Mouse (Mus musculus): ENCODE data around the gene Flot1. TPM values are rescaled to one million over a fixed set of nuclear protein-coding genes. Genes with fewer than 3 reads are reported as not detected.

Flot1 gene
- polyA plus RNA-seq, 1 experiment: 14.1 TPM

DNA sequence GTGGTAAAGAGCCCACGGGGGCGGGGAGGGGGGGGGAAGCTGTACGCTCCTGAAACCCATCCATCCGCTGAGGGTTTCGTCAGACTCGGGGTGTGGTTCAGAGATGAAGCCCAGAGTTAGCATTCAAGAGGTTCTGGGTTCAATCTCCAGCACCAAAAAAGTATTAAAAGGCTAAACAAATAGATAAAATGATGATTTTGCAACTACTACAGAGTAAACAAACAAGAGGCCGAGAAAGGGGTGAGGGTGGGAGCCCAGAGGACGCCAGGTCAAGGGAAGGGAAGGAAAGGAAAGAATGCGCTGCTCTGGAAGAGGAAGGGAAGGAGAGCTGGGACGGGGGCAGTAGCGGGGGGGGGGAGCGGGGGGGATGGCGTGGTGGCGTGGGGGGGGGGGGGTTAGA lies 6.3 kb upstream of the Flot1 start:
- no peak for TF ChIP-seq CTCF (IDR thresholded peaks at IDR 0.05; ENCODE audit: control insufficient read depth, insufficient read depth, insufficient replicate concordance, low read depth, low read length)
- no peak for TF ChIP-seq POLR2A (IDR thresholded peaks at IDR 0.05; ENCODE audit: control insufficient read depth, low read depth, low read length)
- Histone ChIP-seq H3K27ac (ENCODE audit: control insufficient read depth, insufficient read depth, low read depth, low read length) (no peak overlapping the region), H3K27me3 (ENCODE audit: control insufficient read depth, insufficient read depth, low read length) (no peaks in the 10 kb centered on the region), H3K4me3 (ENCODE audit: control insufficient read depth, low read depth, low read length) (no peak overlapping the region), H3K36me3 (ENCODE audit: control insufficient read depth, insufficient read depth, low read length) (no peaks in the 10 kb centered on the region), H3K4me1 (ENCODE audit: control insufficient read depth, insufficient read depth, low read length) (peaks cover 10% of the 10 kb centered on the region)

DNA sequence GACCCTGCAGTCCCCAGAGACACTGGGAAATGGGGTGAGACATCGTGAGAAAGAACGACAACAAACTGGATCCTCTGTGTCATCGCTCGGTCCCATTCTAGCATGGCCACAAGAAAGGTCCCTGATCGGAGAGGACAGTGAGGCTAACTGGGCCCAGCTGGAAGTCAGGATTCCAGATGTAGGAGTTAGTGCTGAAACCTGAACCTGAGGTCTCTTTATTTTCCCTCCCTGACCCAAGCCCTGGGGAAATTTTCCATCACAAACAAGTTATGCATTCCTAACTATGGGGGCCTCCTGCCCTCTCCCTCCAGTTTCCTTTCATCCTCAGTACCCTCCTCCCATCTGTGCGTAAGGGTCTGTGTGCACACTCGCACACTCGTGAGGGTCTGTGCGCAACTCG lies 5.8 kb upstream of the Flot1 start:
- Histone ChIP-seq H3K4me1 (ENCODE audit: control insufficient read depth, insufficient read depth, low read length) (peaks cover 15% of the 10 kb centered on the region), H3K4me3 (ENCODE audit: control insufficient read depth, low read depth, low read length) (no peak overlapping the region), H3K27me3 (ENCODE audit: control insufficient read depth, insufficient read depth, low read length) (no peaks in the 10 kb centered on the region), H3K27ac (ENCODE audit: control insufficient read depth, insufficient read depth, low read depth, low read length) (no peak overlapping the region), H3K36me3 (ENCODE audit: control insufficient read depth, insufficient read depth, low read length) (no peaks in the 10 kb centered on the region)
- no peak for TF ChIP-seq CTCF (IDR thresholded peaks at IDR 0.05; ENCODE audit: control insufficient read depth, insufficient read depth, insufficient replicate concordance, low read depth, low read length)
- no peak for TF ChIP-seq POLR2A (IDR thresholded peaks at IDR 0.05; ENCODE audit: control insufficient read depth, low read depth, low read length)

DNA sequence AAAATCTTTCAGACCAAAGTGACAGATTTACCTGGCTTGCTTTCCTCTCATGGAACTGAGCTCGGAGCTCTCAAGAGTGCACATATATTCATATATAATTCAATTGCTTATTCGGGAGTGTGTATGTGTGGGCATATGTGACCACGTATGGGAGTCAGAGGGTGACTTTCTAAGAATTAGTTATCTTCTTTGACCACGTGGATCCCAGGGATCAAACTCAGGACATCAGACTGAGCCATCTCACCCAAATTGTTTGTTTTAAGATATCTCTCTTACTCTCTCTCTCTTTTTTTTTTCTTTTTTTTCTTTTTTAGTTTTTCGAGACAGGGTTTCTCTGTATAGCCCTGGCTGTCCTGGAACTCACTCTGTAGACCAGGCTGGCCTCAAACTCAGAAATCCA lies 2.9 kb upstream of the Flot1 start:
- TF ChIP-seq POLR2A (IDR thresholded peaks at IDR 0.05; ENCODE audit: control insufficient read depth, low read depth, low read length) (no peak), CTCF (IDR thresholded peaks at IDR 0.05; ENCODE audit: control insufficient read depth, insufficient read depth, insufficient replicate concordance, low read depth, low read length) (no peak)
- no peaks in the 10 kb centered on the region for H3K27me3 ChIP-seq (ENCODE audit: control insufficient read depth, insufficient read depth, low read length)
- peaks cover 29% of the 10 kb centered on the region for H3K4me1 ChIP-seq (ENCODE audit: control insufficient read depth, insufficient read depth, low read length)
- no peaks in the 10 kb centered on the region for H3K36me3 ChIP-seq (ENCODE audit: control insufficient read depth, insufficient read depth, low read length)
- H3K27ac ChIP-seq (ENCODE audit: control insufficient read depth, insufficient read depth, low read depth, low read length): no peak overlapping the region
- H3K4me3 ChIP-seq (ENCODE audit: control insufficient read depth, low read depth, low read length): no peak overlapping the region

DNA sequence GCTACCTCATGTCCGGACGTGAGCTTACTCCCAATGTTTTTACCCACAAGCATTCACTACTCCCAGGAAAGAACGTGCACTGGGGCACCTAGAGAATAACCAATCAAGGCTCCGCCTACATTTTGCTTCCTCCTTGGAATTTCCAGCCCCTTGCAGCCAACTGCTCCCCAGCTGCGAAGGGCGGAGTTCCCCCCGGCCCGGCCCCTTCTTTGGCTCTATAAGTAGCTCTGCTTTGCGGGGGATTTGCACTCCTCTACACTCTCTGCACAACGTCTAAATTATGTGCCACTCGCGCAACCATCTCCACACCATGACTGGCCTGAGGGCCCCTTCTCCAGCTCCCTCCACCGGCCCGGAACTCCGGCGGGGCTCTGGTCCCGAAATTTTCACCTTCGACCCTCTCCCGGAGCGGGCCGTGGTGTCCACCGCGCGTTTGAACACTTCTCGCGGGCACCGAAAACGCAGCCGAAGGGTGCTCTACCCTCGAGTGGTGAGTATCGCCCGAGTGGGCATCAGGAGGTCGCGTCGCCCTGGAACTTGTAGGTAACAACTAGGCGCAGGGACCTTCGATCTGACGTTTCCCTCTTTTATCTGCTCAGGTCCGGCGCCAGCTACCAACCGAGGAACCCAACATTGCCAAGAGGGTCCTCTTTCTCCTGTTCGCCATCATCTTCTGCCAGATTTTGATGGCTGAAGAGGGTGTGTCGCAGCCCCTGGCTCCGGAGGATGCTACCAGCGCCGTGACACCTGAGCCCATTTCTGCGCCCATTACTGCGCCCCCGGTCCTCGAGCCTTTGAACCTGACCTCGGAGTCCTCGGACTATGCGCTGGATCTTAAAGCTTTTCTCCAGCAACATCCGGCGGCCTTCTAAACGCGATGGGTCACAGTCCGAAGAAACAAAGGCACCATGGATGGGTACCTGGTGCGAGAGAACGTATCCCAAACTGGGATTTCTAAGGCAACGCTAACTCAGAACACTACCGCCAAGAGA lies 1.3 kb upstream of the Flot1 start, which contains the start of gene Ier3:
TSS of gene Ier3 (plus strand) at position 246 of the 992 bp plus-strand sequence.
- peak within 1 kb of the TSS; percentile 59 for H3K4me3 ChIP-seq (ENCODE audit: control insufficient read depth, low read depth, low read length)
- H3K4me1 ChIP-seq (ENCODE audit: control insufficient read depth, insufficient read depth, low read length): peaks cover 29% of the 10 kb centered on the region
- no peaks in the 10 kb centered on the region for H3K27me3 ChIP-seq (ENCODE audit: control insufficient read depth, insufficient read depth, low read length)
- H3K27ac ChIP-seq (ENCODE audit: control insufficient read depth, insufficient read depth, low read depth, low read length): peak within 1 kb of the TSS; percentile 40; the same call in 1 of the 2 replicates
- no peak for TF ChIP-seq CTCF (IDR thresholded peaks at IDR 0.05; ENCODE audit: control insufficient read depth, insufficient read depth, insufficient replicate concordance, low read depth, low read length)
- TF ChIP-seq POLR2A (IDR thresholded peaks at IDR 0.05; ENCODE audit: control insufficient read depth, low read depth, low read length): peak; percentile 70
- no peaks in the 10 kb centered on the region for H3K36me3 ChIP-seq (ENCODE audit: control insufficient read depth, insufficient read depth, low read length)

DNA sequence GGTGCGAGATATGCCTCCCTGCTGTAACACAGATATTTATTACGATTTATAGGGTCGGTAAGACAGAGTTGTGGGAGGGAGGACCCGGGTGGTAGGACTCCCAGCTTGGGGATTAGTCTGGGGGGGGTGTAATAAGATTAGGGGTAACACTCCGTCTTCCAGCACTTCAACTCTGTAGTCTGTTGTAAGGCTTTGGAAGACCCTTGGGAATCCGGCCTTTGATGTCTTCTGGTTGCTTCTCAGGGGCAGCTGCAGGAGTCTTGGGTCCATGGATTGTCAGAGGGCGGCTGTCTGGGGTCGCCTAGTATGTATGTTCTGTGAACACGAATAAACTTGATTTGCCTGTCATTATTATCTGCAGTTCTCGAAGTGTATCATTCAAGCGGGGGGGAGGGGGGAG lies 466 bp upstream of the Flot1 start:
- Histone ChIP-seq H3K27ac (ENCODE audit: control insufficient read depth, insufficient read depth, low read depth, low read length) (no peak overlapping the region), H3K4me3 (ENCODE audit: control insufficient read depth, low read depth, low read length) (peak overlapping the region; percentile 59), H3K27me3 (ENCODE audit: control insufficient read depth, insufficient read depth, low read length) (no peaks in the 10 kb centered on the region), H3K4me1 (ENCODE audit: control insufficient read depth, insufficient read depth, low read length) (peaks cover 26% of the 10 kb centered on the region), H3K36me3 (ENCODE audit: control insufficient read depth, insufficient read depth, low read length) (no peaks in the 10 kb centered on the region)
- no peak for TF ChIP-seq CTCF (IDR thresholded peaks at IDR 0.05; ENCODE audit: control insufficient read depth, insufficient read depth, insufficient replicate concordance, low read depth, low read length)
- no peak for TF ChIP-seq POLR2A (IDR thresholded peaks at IDR 0.05; ENCODE audit: control insufficient read depth, low read depth, low read length)

DNA sequence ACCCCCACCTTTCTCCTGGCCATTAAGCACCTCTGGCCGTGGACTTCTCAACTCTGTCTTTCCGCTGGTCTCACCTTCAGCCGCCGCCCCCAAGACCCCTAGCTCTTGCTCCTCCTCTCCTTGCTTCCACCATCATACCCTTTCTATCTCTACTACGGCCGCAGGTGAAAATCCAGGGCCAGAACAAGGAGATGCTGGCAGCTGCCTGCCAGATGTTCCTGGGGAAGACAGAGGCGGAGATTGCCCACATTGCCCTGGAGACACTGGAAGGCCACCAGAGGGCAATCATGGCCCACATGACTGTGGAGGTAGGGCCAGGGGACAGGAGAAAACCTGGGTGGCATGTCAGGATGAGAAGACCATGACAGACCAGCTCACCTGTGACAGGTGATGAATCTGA lies 1.4 kb downstream of the Flot1 start:
- peaks cover 26% of the 10 kb centered on the region for H3K4me1 ChIP-seq (ENCODE audit: control insufficient read depth, insufficient read depth, low read length)
- no peak overlapping the region for H3K27ac ChIP-seq (ENCODE audit: control insufficient read depth, insufficient read depth, low read depth, low read length)
- H3K36me3 ChIP-seq (ENCODE audit: control insufficient read depth, insufficient read depth, low read length): no peaks in the 10 kb centered on the region
- TF ChIP-seq CTCF (IDR thresholded peaks at IDR 0.05; ENCODE audit: control insufficient read depth, insufficient read depth, insufficient replicate concordance, low read depth, low read length) (no peak), POLR2A (IDR thresholded peaks at IDR 0.05; ENCODE audit: control insufficient read depth, low read depth, low read length) (no peak)
- no peak overlapping the region for H3K4me3 ChIP-seq (ENCODE audit: control insufficient read depth, low read depth, low read length)
- H3K27me3 ChIP-seq (ENCODE audit: control insufficient read depth, insufficient read depth, low read length): no peaks in the 10 kb centered on the region

DNA sequence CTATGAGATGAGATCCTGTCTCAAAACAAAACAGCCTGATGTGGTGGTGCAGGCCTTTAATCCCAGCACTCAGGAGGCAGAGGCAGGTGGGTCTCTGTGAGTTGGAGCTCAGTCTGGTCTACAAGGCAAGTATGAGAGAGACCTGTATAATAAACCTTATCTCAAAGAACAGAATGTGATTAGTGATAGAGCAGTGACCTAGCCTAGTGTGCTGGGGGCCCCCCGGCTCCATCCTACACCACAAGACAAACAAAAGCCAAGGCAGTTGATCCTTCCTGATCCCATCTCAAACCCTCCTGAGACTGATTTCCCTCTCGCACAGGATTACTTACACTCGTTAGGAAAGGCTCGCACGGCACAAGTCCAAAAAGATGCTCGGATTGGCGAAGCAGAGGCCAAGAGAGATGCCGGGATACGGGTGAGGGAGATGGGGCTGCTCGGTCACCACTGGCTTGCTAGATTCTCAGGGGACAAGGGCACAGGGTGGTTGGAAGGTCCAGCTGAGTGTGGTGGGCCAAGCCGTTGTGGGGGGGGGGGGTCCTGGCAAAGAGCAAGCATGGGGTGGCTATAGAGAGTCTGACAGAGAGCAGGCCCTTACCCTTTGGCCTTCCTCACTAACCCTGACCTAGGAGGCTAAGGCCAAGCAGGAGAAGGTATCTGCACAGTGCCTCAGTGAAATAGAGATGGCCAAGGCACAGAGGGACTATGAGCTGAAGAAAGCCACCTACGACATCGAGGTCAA lies 2.2 kb downstream of the Flot1 start:
- Histone ChIP-seq H3K27ac (ENCODE audit: control insufficient read depth, insufficient read depth, low read depth, low read length) (no peak overlapping the region), H3K27me3 (ENCODE audit: control insufficient read depth, insufficient read depth, low read length) (no peaks in the 10 kb centered on the region), H3K4me1 (ENCODE audit: control insufficient read depth, insufficient read depth, low read length) (peaks cover 26% of the 10 kb centered on the region), H3K36me3 (ENCODE audit: control insufficient read depth, insufficient read depth, low read length) (no peaks in the 10 kb centered on the region), H3K4me3 (ENCODE audit: control insufficient read depth, low read depth, low read length) (no peak overlapping the region)
- TF ChIP-seq CTCF (IDR thresholded peaks at IDR 0.05; ENCODE audit: control insufficient read depth, insufficient read depth, insufficient replicate concordance, low read depth, low read length) (no peak), POLR2A (IDR thresholded peaks at IDR 0.05; ENCODE audit: control insufficient read depth, low read depth, low read length) (no peak)

Data from testis, adult 2 months (tissue).